Mouse (Mus musculus) T-helper 1 cell (primary cell): ENCODE measurements around the gene Tmem164.

Experiments used
- in situ Hi-C: fragments of 300-600 bp; cut with MboI, MseI; formaldehyde crosslinking; loops from one replicate; pipeline ENCODE4 v1.15.1; 2025; ENCODE audit warnings: high pct_unique_total_duplicates

Gene Tmem164

GRCm38 (mm10) chrX:142688509-142688908 is 7.3 kb downstream of the Tmem164 start:
- in situ Hi-C loops = no loop called here

- in situ Hi-C loops = no loop called here
Observed at GRCm38 (mm10) chrX:142693256-142693655, 12.1 kb downstream of the Tmem164 start.

GRCm38 (mm10) chrX:142694338-142694737 is 13.1 kb downstream of the Tmem164 start:
- in situ Hi-C loops = no loop called here

- in situ Hi-C loops = no loop called here
Observed at GRCm38 (mm10) chrX:142694856-142695255, 13.7 kb downstream of the Tmem164 start.

GRCm38 (mm10) chrX:142696789-142697188 is 15.6 kb downstream of the Tmem164 start:
- in situ Hi-C loops = no loop called here

GRCm38 (mm10) chrX:142697545-142698204 is 16.5 kb downstream of the Tmem164 start:
- in situ Hi-C loops = no loop called here

GRCm38 (mm10) chrX:142698212-142698611 is 17.0 kb downstream of the Tmem164 start:
- in situ Hi-C loops = no loop called here

- in situ Hi-C loops = no loop called here
Observed at GRCm38 (mm10) chrX:142702094-142702493, 20.9 kb downstream of the Tmem164 start.

GRCm38 (mm10) chrX:142702566-142702965 is 21.4 kb downstream of the Tmem164 start:
- in situ Hi-C loops = no loop called here

GRCm38 (mm10) chrX:142703953-142704352 is 22.7 kb downstream of the Tmem164 start:
- in situ Hi-C loops = no loop called here

- in situ Hi-C loops = no loop called here
Observed at GRCm38 (mm10) chrX:142708257-142708656, 27.1 kb downstream of the Tmem164 start.

GRCm38 (mm10) chrX:142716014-142716413 is 34.8 kb downstream of the Tmem164 start:
- in situ Hi-C loops = no loop called here

- in situ Hi-C loops = no loop called here
Observed at GRCm38 (mm10) chrX:142717958-142718478, 36.8 kb downstream of the Tmem164 start.

GRCm38 (mm10) chrX:142718759-142719158 is 37.6 kb downstream of the Tmem164 start:
- in situ Hi-C loops = no loop called here

GRCm38 (mm10) chrX:142721897-142722296 is 40.7 kb downstream of the Tmem164 start:
- in situ Hi-C loops = no loop called here

GRCm38 (mm10) chrX:142724203-142724602 is 43.0 kb downstream of the Tmem164 start:
- in situ Hi-C loops = no loop called here

- in situ Hi-C loops = no loop called here
Observed at GRCm38 (mm10) chrX:142725571-142725970, 44.4 kb downstream of the Tmem164 start.

GRCm38 (mm10) chrX:142726311-142726710 is 45.1 kb downstream of the Tmem164 start:
- in situ Hi-C loops = no loop called here

- in situ Hi-C loops = no loop called here
Observed at GRCm38 (mm10) chrX:142727847-142728246, 46.6 kb downstream of the Tmem164 start.

GRCm38 (mm10) chrX:142729040-142729439 is 47.8 kb downstream of the Tmem164 start:
- in situ Hi-C loops = no loop called here

GRCm38 (mm10) chrX:142729482-142729881 is 48.3 kb downstream of the Tmem164 start:
- in situ Hi-C loops = no loop called here

- in situ Hi-C loops = no loop called here
Observed at GRCm38 (mm10) chrX:142737099-142737498, 55.9 kb downstream of the Tmem164 start.

- in situ Hi-C loops = no loop called here
Observed at GRCm38 (mm10) chrX:142737719-142738118, 56.5 kb downstream of the Tmem164 start.

GRCm38 (mm10) chrX:142747428-142747827 is 66.2 kb downstream of the Tmem164 start:
- in situ Hi-C loops = no loop called here
